Mouse (Mus musculus) right cerebral cortex, postnatal 36 days (tissue): ENCODE data around the gene Acot8.
"Not testable (repeated sequence)": the region's sequence is repeated elsewhere in the genome, so short reads cannot be mapped to it uniquely, and the experiment has no call there.

Experiments
- DNase-seq, 2 experiments: peaks; one replicate each; pipeline ENCODE4 v3.0.0; 2022; ENCODE audit warnings: low spot score in 2 of 2, mixed read lengths in 1 of 2

Gene Acot8

GRCm38 (mm10) chr2:164813557-164813956 is 8.9 kb upstream of the Acot8 start:
- DNase-seq: no peak

DNA sequence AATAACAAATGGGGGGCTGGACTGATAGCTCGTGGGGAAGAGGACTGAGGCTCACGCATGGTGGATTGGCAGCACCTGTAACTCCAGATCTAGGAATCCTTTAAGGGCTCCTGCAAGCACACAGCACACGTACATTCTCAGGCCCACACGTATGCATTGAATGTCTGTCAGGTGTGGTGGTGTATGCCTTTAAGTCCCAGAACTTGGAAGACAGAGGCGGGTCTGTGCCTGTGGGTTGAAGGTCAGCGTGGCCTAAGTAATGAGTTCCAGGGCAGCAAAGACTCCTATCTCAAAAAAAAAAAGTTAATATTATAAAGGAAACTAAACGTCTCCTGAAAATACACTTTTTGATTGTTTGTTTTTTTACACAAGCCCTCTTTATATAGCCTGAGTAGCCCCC is 1.9 kb upstream of the Acot8 start:
- no peak for DNase-seq

GRCm38 (mm10) chr2:164805332-164805718 is 643 bp upstream of the Acot8 start:
- DNase-seq: no peak

DNA sequence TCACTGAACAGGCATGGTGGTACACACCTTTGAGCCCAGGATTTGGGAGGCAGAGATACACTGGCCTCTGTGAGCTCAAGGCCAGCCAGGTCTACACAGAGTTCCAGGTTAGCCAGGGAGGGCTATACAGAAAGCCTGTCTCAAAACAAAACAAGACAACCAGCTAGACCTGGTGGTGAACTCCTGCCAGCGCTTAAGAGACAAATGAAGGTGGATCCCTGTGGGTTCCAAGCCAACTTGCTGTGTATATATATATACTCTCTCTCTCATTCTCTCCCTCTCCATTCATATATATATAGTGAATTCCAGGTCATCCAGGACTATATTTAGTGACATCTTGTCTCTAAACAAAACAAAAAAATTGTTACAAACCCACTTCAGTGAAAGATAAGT is 765 bp downstream of the Acot8 start:
- no peak for DNase-seq

DNA sequence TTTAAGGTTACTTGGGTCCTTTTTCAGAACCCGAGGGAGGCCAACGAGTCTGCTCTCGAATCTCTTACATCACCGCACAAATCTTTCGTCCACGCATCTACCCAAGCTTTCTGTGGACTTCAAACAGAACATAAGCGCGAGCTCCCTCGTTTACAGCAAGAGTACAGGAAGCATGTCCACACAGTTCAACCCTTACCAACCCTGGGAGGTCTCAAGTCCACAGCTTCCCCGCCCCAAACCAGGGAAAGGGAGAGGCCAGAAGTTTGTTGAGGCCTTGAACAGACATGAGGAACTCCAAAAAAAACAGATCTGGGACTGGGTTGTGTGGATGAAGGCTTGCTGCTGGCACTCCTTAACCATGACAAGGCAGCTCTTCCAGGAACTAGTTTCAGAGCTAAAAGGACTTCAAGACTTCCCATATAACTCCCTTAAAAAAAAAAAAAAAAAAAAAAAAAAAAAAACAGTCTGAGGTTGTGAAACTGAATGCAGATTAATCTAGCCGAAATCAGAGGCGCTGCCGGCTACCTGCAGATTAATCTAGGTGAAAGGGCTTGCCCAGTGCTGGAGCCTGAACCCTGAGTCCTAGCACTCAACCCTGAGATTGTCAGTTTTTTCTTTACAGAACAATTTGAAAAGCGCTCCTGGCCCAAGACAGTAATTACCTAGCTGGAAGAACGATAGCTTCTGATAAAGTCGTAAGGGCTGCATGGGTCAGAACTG is 1.3 kb downstream of the Acot8 start:
- no peak for DNase-seq

- no peak for DNase-seq
Observed at GRCm38 (mm10) chr2:164800252-164801004, 4.3 kb downstream of the Acot8 start.

DNA sequence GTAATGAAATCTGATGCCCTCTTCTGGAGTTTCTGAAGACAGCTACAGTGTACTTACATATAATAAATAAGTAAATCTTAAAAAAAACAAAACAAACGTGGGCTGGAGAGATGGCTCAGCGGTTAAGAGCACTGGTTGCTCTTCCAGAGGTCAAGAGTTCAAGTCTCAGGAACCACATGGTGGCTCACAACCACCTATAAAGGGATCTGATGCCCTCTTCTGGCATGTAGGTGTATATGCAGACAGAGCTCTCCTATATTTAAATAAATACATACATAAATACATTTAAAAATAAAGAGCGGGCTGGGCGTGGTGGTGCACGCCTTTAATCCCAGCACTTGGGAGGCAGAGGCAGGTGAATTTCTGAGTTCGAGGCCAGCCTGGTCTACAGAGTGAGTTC is 6.1 kb downstream of the Acot8 start:
- not testable (repeated sequence) for DNase-seq

- no peak for DNase-seq
Observed at GRCm38 (mm10) chr2:164795868-164796267, 8.8 kb downstream of the Acot8 start.

- peak; percentile 71 to 74 for DNase-seq
Observed at GRCm38 (mm10) chr2:164794293-164794692, 10.4 kb downstream of the Acot8 start.

- DNase-seq: no peak
Observed at GRCm38 (mm10) chr2:164793772-164794171, 10.9 kb downstream of the Acot8 start.

- no peak for DNase-seq
Observed at GRCm38 (mm10) chr2:164793236-164793635, 11.4 kb downstream of the Acot8 start.

- DNase-seq: no peak
Observed at GRCm38 (mm10) chr2:164792400-164793190, 12.1 kb downstream of the Acot8 start.

DNA sequence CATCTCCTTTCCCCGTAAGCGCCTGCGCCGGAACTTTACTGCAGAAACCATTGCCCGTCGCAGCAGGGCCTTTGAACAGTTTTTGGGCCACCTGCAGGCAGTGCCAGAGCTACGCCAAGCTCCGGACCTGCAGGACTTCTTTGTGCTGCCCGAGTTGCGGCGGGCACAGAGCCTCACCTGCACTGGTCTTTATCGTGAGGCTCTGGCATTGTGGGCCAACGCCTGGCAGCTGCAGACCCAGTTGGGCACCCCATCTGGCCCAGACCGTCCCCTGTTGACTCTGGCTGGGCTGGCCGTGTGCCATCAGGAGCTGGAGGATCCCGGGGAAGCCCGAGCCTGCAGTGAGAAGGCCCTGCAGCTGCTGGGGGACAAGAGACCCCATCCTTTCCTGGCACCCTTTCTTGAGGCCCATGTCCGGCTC is 12.8 kb downstream of the Acot8 start:
- DNase-seq: no peak

DNA sequence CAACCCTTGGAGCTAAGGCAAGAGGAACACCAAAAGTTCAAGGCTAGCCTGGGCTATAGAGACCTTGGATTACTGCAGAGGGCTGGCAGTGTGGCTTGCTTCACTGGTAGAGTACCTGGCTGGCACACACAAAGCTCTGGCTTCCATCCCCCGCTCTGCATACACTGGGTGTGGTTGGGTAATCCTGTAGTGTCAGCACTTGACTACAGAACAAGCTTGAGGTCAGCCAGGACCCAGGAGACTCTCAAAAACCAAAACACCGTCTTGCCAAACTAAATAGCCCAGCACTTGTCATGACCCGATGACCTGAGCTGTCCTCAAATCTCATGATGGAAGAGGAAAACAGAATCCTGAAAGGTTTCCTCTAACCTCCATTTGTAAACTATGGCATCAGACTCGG is 14.2 kb downstream of the Acot8 start:
- no peak for DNase-seq

DNA sequence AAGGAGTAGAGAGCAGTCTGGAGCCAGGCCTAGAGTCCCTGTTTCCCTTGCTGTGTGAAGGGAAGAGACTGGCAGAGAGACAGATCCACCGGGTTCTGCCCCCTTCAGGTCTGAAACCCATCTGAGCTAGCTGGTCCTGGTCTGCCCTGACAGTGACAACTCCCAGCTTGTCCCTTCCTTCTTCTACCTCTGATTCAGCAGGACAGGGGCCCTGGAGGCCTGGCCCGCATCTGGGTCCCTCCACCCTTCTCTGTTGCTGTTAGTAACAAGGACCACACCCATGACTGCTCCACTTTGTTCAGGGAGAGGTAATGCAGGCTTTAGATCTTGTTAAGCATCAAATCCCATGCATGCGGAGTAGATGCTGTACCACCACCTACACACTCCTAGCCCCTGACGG is 16.3 kb downstream of the Acot8 start:
- no peak for DNase-seq

DNA sequence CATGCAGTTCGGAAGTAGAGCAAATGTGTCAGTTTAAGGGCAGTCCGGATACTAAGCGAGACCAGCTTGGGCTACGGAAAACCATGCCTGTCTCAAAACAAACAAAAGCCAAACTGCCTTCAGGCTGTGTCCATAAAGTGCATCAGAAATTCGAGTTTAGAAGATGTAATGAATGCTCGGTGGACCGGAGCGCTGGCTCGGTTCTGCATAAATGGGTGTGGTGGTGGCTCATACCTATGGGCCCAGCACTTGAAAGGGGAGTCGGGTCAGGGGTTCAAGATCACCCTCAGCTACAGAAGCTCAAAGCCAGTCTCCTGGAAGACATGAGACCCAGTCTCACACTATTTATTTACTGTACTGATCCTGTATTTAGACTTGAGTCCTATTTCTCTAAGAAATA is 16.9 kb downstream of the Acot8 start:
- DNase-seq: no peak

- no peak for DNase-seq
Observed at GRCm38 (mm10) chr2:164787032-164787431, 17.6 kb downstream of the Acot8 start.

GRCm38 (mm10) chr2:164786388-164786885 is 18.2 kb downstream of the Acot8 start:
- no peak for DNase-seq

GRCm38 (mm10) chr2:164785481-164786387 is 18.9 kb downstream of the Acot8 start, which contains the start of gene Snx21:
Snx21 (plus strand) TSS chr2:164785823.
- DNase-seq: peak; percentile 82 to 85

- DNase-seq: no peak
Observed at GRCm38 (mm10) chr2:164784869-164785420, 19.7 kb downstream of the Acot8 start.
